Mouse (Mus musculus): ENCODE measurements at regions not wholly inside any gene's neighbourhood (a gene's known extent, or its start where the extent isn't known, plus 50 kb on each side); places are given as distances from the start of the nearest gene placed in this dataset.

- ChIA-PET POLR2A (no interaction called here), CTCF (interaction anchor here (0.8 to 1.2 kb wide), 2 partner anchors 42 to 63 kb away, joined by 3 read pairs; no protein-coding TSS in a partner anchor)
- ATAC-seq (peak; percentile 42), DNase-seq (ENCODE audit: low read depth, low spot score) (no peak)
- in situ Hi-C loops (cut with MboI; ENCODE audit: low pct_unique_long_range_greater_than_20kb): loop anchor here (10.0 kb wide), 1 partner anchor 166 kb away; the partner anchor contains the start of gene Nrip1
- no peak for TF ChIP-seq CTCF (IDR thresholded peaks at IDR 0.05)
- H3K27me3 ChIP-seq: no peaks in the 10 kb centered on the region
Measured at GRCm38 (mm10) chr16:76540964-76541363, 167.3 kb upstream of the Nrip1 start.

DNA sequence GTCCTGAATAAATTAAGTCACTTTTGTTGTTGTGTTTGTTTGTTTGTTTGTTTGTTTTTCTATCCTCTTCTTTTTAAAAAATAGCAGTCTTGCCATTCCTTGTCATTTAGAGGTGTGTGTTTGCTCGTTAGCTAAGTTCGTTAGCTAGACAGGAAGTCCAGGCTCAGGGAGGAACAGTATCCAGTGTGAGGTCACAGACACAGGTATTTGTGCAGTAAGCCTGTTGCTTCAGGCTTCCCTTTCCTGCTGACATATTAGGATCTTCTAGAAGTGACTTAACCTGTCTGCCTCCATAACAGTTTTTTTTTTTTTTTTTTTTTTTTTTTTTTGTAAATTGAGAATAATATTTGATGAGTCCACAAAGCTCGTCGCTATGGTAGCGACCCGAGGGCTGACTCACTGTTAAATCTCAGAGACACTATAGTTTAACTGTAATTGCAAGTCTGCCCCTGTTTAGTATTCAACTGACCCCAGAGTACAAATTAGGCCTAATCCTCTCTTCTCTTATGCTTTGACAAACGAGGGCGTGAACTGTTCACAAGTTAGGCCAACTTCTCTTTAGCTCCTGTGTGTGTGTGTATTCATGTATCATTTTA, 166.8 kb upstream of the Nrip1 start:
- no peak for ATAC-seq
- no peak for DNase-seq (ENCODE audit: low read depth, low spot score)
- ChIA-PET CTCF (interaction anchor here (0.8 to 1.2 kb wide), 2 partner anchors 43 to 63 kb away, joined by 3 read pairs; no protein-coding TSS in a partner anchor), POLR2A (no interaction called here)
- no peaks in the 10 kb centered on the region for H3K27me3 ChIP-seq
- TF ChIP-seq CTCF (IDR thresholded peaks at IDR 0.05): no peak
- in situ Hi-C loops (cut with MboI; ENCODE audit: low pct_unique_long_range_greater_than_20kb): loop anchor here (10.0 kb wide), 1 partner anchor 166 kb away; the partner anchor contains the start of gene Nrip1

DNA sequence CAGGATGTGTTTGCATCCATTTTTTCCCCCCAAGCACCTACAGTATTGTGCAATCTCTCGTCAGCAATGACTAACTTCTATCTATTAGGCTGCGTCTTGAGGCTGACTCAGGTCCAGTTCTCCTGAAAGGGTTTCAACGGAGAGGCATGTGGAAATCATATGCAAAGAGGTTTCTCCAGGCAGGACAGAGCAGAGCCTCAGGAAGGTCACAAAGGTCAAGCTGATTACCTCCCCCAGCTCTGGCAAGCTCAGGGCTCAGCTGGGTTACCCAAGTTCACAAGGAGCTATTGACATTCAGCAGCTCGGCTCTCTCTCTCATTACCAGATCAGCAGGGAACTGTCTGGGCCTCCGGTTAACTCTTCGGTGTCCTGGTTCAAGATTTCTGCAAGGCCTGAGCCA, 166.0 kb upstream of the Nrip1 start:
- H3K27me3 ChIP-seq: no peaks in the 10 kb centered on the region
- in situ Hi-C loops (cut with MboI; ENCODE audit: low pct_unique_long_range_greater_than_20kb): loop anchor here (10.0 kb wide), 1 partner anchor 165 kb away; the partner anchor contains the start of gene Nrip1
- ATAC-seq (peak; percentile 91), DNase-seq (ENCODE audit: low read depth, low spot score) (peak; percentile 22)
- POLR2A ChIA-PET: no interaction called here
- no peak for TF ChIP-seq CTCF (IDR thresholded peaks at IDR 0.05)
- CTCF ChIA-PET: interaction anchor here (1.2 kb wide), 1 partner anchor 43 kb away, joined by 3 read pairs; no protein-coding TSS in a partner anchor

DNA sequence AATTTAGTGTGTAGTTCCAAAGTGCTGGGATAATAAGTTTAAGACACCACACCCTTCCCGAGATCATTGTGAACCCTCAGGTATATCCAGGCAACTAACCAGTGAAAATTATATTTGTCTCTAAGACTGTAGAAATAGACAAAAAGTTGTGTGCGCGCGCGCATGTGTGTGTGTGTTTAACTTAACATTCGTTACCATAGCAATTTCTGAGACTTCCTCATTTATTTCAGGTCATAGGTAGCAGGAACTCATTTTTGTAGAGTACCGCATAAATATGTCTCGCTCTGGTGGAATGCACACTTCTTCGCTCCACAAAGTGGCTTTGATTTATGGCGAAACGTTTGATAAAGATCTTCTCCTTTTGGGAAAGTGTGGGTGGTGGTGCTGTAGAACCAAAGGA, 164.2 kb upstream of the Nrip1 start:
- DNase-seq (ENCODE audit: low read depth, low spot score) (no peak), ATAC-seq (no peak)
- in situ Hi-C loops (cut with MboI; ENCODE audit: low pct_unique_long_range_greater_than_20kb): no loop called here
- ChIA-PET CTCF (no interaction called here), POLR2A (no interaction called here)
- no peak for TF ChIP-seq CTCF (IDR thresholded peaks at IDR 0.05)
- H3K27me3 ChIP-seq: no peaks in the 10 kb centered on the region

- in situ Hi-C loops (cut with MboI; ENCODE audit: low pct_unique_long_range_greater_than_20kb): no loop called here
- no peak for TF ChIP-seq CTCF (IDR thresholded peaks at IDR 0.05)
- H3K27me3 ChIP-seq: no peaks in the 10 kb centered on the region
- ChIA-PET CTCF (no interaction called here), POLR2A (no interaction called here)
- DNase-seq (ENCODE audit: low read depth, low spot score) (no peak), ATAC-seq (no peak)
Measured at GRCm38 (mm10) chr16:76532928-76533217, 159.2 kb upstream of the Nrip1 start.

- DNase-seq (ENCODE audit: low read depth, low spot score) (no peak), ATAC-seq (no peak)
- TF ChIP-seq CTCF (IDR thresholded peaks at IDR 0.05): no peak
- ChIA-PET CTCF (no interaction called here), POLR2A (no interaction called here)
- in situ Hi-C loops (cut with MboI; ENCODE audit: low pct_unique_long_range_greater_than_20kb): no loop called here
- no peaks in the 10 kb centered on the region for H3K27me3 ChIP-seq
Measured at GRCm38 (mm10) chr16:76532142-76532927, 158.7 kb upstream of the Nrip1 start.

- POLR2A ChIA-PET: no interaction called here
- DNase-seq (ENCODE audit: low read depth, low spot score) (no peak), ATAC-seq (no peak)
- TF ChIP-seq CTCF (IDR thresholded peaks at IDR 0.05): no peak
- in situ Hi-C loops (cut with MboI; ENCODE audit: low pct_unique_long_range_greater_than_20kb): no loop called here
- no peaks in the 10 kb centered on the region for H3K27me3 ChIP-seq
- CTCF ChIA-PET: no interaction called here
Measured at GRCm38 (mm10) chr16:76530886-76531285, 157.3 kb upstream of the Nrip1 start.

GRCm38 (mm10) chr16:76529613-76530012, 156.0 kb upstream of the Nrip1 start:
- in situ Hi-C loops (cut with MboI; ENCODE audit: low pct_unique_long_range_greater_than_20kb): no loop called here
- H3K27me3 ChIP-seq: no peaks in the 10 kb centered on the region
- ChIA-PET CTCF (no interaction called here), POLR2A (no interaction called here)
- no peak for DNase-seq (ENCODE audit: low read depth, low spot score)
- TF ChIP-seq CTCF (IDR thresholded peaks at IDR 0.05): no peak
- no peak for ATAC-seq

GRCm38 (mm10) chr16:76527106-76527949, 153.7 kb upstream of the Nrip1 start:
- DNase-seq (ENCODE audit: low read depth, low spot score) (no peak), ATAC-seq (no peak)
- POLR2A ChIA-PET: no interaction called here
- CTCF ChIA-PET: no interaction called here
- no peak for TF ChIP-seq CTCF (IDR thresholded peaks at IDR 0.05)
- in situ Hi-C loops (cut with MboI; ENCODE audit: low pct_unique_long_range_greater_than_20kb): no loop called here
- H3K27me3 ChIP-seq: no peaks in the 10 kb centered on the region

- no peak for TF ChIP-seq CTCF (IDR thresholded peaks at IDR 0.05)
- POLR2A ChIA-PET: no interaction called here
- DNase-seq (ENCODE audit: low read depth, low spot score): no peak
- no peak for ATAC-seq
- no peaks in the 10 kb centered on the region for H3K27me3 ChIP-seq
- in situ Hi-C loops (cut with MboI; ENCODE audit: low pct_unique_long_range_greater_than_20kb): no loop called here
- CTCF ChIA-PET: no interaction called here
Measured at GRCm38 (mm10) chr16:76525563-76525962, 151.9 kb upstream of the Nrip1 start.

DNA sequence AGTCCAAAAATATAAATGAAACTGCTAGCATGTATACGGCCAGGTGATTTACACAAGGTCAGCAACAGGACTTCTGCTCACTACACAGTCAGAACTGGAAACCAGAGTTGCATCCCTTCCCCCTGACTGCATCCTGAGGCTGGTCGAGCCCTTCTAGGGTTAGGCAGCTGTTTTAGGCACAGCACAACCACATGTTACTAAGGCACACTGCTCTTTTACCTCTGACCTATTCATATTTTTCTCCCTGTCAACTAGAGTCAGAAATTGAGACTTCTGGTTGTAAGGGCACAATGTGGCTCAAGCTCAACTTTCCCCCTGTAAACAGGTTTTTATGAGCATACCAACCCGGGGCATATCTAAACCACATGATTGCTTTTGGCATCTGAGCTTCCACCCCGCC, 151.3 kb upstream of the Nrip1 start:
- DNase-seq (ENCODE audit: low read depth, low spot score): no peak
- TF ChIP-seq CTCF (IDR thresholded peaks at IDR 0.05): no peak
- in situ Hi-C loops (cut with MboI; ENCODE audit: low pct_unique_long_range_greater_than_20kb): no loop called here
- POLR2A ChIA-PET: no interaction called here
- H3K27me3 ChIP-seq: no peaks in the 10 kb centered on the region
- CTCF ChIA-PET: no interaction called here
- ATAC-seq: no peak

All from Patski (cell line).